Comparison of ENCODE assay signal across 7 mouse cellular contexts in the genomic region with DNA sequence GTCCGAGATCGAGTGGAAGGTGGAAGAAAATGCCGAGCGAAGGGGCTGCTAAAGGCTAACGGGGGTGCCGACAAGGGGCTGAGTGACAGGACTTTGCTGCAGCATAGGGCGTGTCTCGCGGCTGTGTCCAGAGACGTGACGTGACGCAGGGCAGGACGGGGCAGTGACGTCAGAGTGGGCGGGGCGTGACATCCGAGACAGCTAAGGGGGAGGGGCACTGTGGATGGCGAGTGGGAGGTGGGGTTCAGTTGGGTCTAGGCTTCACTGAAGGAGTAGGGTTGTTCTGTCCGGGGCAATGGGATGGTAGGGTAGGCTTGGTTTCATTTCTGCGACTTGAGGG. TPM values are rescaled to one million over a fixed set of nuclear protein-coding genes. Genes with fewer than 3 reads are reported as not detected.
DNase-seq lines count a peak whose midpoint lies in the region; ATAC-seq and TF ChIP-seq lines count a peak whose summit lies in the region.

No protein-coding gene starts in this region.

- TF ChIP-seq CTCF in kidney, adult 2 months (conservative IDR thresholded peaks at IDR 0.05; ENCODE audit: insufficient read depth, insufficient read length, low read depth, low read length), result no peak
- no peak for TF ChIP-seq CTCF in spleen, adult 2 months (IDR thresholded peaks at IDR 0.05; ENCODE audit: extremely low read depth, insufficient read depth, insufficient read length, insufficient replicate concordance)

- H3K9ac ChIP-seq in embryonic facial prominence, embryonic 11.5 days (replicated peaks; ENCODE audit: low read length), result peak overlapping the region; percentile 65
- H3K9ac ChIP-seq in limb, embryonic 12.5 days (replicated peaks), result peak overlapping the region; percentile 77
- peak overlapping the region; percentile 66 for H3K9ac ChIP-seq in midbrain, embryonic 15.5 days

- H3K27me3 ChIP-seq in embryonic facial prominence, embryonic 11.5 days (ENCODE audit: control insufficient read depth, insufficient read depth, low read length), result no peaks in the 10 kb centered on the region
- no peaks in the 10 kb centered on the region for H3K27me3 ChIP-seq in kidney, adult 2 months (replicated peaks; ENCODE audit: control insufficient read depth, insufficient read depth, low read length)
- no peaks in the 10 kb centered on the region for H3K27me3 ChIP-seq in limb, embryonic 12.5 days
- H3K27me3 ChIP-seq in midbrain, embryonic 15.5 days (replicated peaks), result no peaks in the 10 kb centered on the region
- no peaks in the 10 kb centered on the region for H3K27me3 ChIP-seq in spleen, adult 2 months (ENCODE audit: control insufficient read depth, insufficient read depth, low read length)

- H3K4me1 ChIP-seq in embryonic facial prominence, embryonic 11.5 days (ENCODE audit: control insufficient read depth, insufficient read depth, low read length), result no peaks in the 10 kb centered on the region
- H3K4me1 ChIP-seq in kidney, adult 2 months (ENCODE audit: control insufficient read depth, insufficient read depth, low read length), result peaks cover 5% of the 10 kb centered on the region; the same call in 1 of the 2 replicates
- H3K4me1 ChIP-seq in limb, embryonic 12.5 days (replicated peaks), result peaks cover 15% of the 10 kb centered on the region
- H3K4me1 ChIP-seq in midbrain, embryonic 15.5 days, result peaks cover 32% of the 10 kb centered on the region
- 0 out of 2 replicates have a peak, but pooled peaks cover 2% of the 10 kb centered on the region for H3K4me1 ChIP-seq in spleen, adult 2 months (ENCODE audit: control insufficient read depth, insufficient read depth, insufficient read length)

- no peaks in the 10 kb centered on the region for H3K9me3 ChIP-seq in embryonic facial prominence, embryonic 11.5 days (replicated peaks; ENCODE audit: control insufficient read depth, low read length)
- no peaks in the 10 kb centered on the region for H3K9me3 ChIP-seq in limb, embryonic 12.5 days
- H3K9me3 ChIP-seq in midbrain, embryonic 15.5 days, result no peaks in the 10 kb centered on the region

- peak overlapping the region; percentile 61 for H3K4me2 ChIP-seq in embryonic facial prominence, embryonic 11.5 days (ENCODE audit: low read depth, low read length)
- peak overlapping the region; percentile 81 for H3K4me2 ChIP-seq in limb, embryonic 12.5 days
- H3K4me2 ChIP-seq in midbrain, embryonic 15.5 days, result peak overlapping the region; percentile 76

- ATAC-seq in embryonic facial prominence, embryonic 11.5 days (replicated peaks; ENCODE audit: insufficient number of reproducible peaks, low FRiP score, low TSS enrichment, low read depth), result peak; percentile 65
- peak; percentile 81 for ATAC-seq in limb, embryonic 12.5 days (ENCODE audit: insufficient number of reproducible peaks, insufficient read depth, low FRiP score, low TSS enrichment, low read depth)
- ATAC-seq in midbrain, embryonic 15.5 days (replicated peaks), result peak; percentile 78

- H3K27ac ChIP-seq in embryonic facial prominence, embryonic 11.5 days (replicated peaks; ENCODE audit: low read depth, low read length), result peak overlapping the region; percentile 80
- H3K27ac ChIP-seq in kidney, adult 2 months (ENCODE audit: insufficient read depth, low read depth, low read length), result peak overlapping the region; percentile 93
- H3K27ac ChIP-seq in limb, embryonic 12.5 days, result peak overlapping the region; percentile 97
- H3K27ac ChIP-seq in midbrain, embryonic 15.5 days, result peak overlapping the region; percentile 94
- H3K27ac ChIP-seq in spleen, adult 2 months (ENCODE audit: insufficient read depth, low read length), result peak overlapping the region; percentile 94

- peak overlapping the region; percentile 67 for H3K4me3 ChIP-seq in embryonic facial prominence, embryonic 11.5 days (ENCODE audit: low read depth, low read length)
- peak overlapping the region; percentile 76 for H3K4me3 ChIP-seq in kidney, adult 2 months (ENCODE audit: insufficient read depth, low read depth, low read length)
- peak overlapping the region; percentile 71 for H3K4me3 ChIP-seq in limb, embryonic 12.5 days (replicated peaks)
- H3K4me3 ChIP-seq in midbrain, embryonic 15.5 days, result peak overlapping the region; percentile 73
- H3K4me3 ChIP-seq in spleen, adult 2 months (ENCODE audit: extremely low read depth, insufficient read depth, insufficient read length), result peak overlapping the region; percentile 81

- H3K36me3 ChIP-seq in embryonic facial prominence, embryonic 11.5 days (replicated peaks; ENCODE audit: control insufficient read depth, insufficient read depth, low read depth, low read length), result no peaks in the 10 kb centered on the region
- H3K36me3 ChIP-seq in kidney, adult 2 months (ENCODE audit: control insufficient read depth, insufficient read depth, low read length), result no peaks in the 10 kb centered on the region
- H3K36me3 ChIP-seq in limb, embryonic 12.5 days, result peaks cover 8% of the 10 kb centered on the region
- peaks cover 7% of the 10 kb centered on the region; the same call in 1 of the 2 replicates for H3K36me3 ChIP-seq in midbrain, embryonic 15.5 days (replicated peaks)
- H3K36me3 ChIP-seq in spleen, adult 2 months (ENCODE audit: control insufficient read depth, insufficient read depth, low read length), result no peaks in the 10 kb centered on the region

- under 1% methylated on average over 20 of the region's 20 CpGs for WGBS in embryonic facial prominence, embryonic 11.5 days
- under 1% methylated on average over 20 of the region's 20 CpGs for WGBS in kidney, adult 2 months
- under 1% methylated on average over 20 of the region's 20 CpGs for WGBS in limb, embryonic 12.5 days
- WGBS in midbrain, embryonic 15.5 days, result under 1% methylated on average over 20 of the region's 20 CpGs
- under 1% methylated on average over 20 of the region's 20 CpGs for WGBS in spleen, adult 2 months

- DNase-seq in adrenal gland, postnatal 14 days, result peak; percentile 98
- peak; percentile 95 for DNase-seq in embryonic facial prominence, embryonic 11.5 days (ENCODE audit: low spot score)
- DNase-seq in heart, adult 18-20 months, result peak; percentile 95 to 96
- peak; percentile 96 for DNase-seq in kidney, adult 2 months
- DNase-seq in spleen, adult 2 months (ENCODE audit: low read depth in 1 of 2, low spot score in 2 of 2), result peak; percentile 84 to 91

- TF ChIP-seq POLR2A in kidney, adult 2 months (IDR thresholded peaks at IDR 0.05; ENCODE audit: low read depth, low read length), result peak; percentile 38
- peak; percentile 24; the same call in 1 of the 2 replicates for TF ChIP-seq POLR2A in spleen, adult 2 months (IDR thresholded peaks at IDR 0.05; ENCODE audit: low read depth, low read length)

RNA-seq across cellular contexts. Expression of gene Tcf25, which starts 0.7 kb away (rescaled TPM):
- 189 and 198 TPM in 2 replicates for total RNA-seq in adrenal gland, postnatal 14 days (2021)
- 151 TPM in 2 replicates for polyA plus RNA-seq in embryonic facial prominence, embryonic 11.5 days (2014; fragmentation: Nextera tagmentation; extraction: Ambion mirVana)
- 100 to 1,000 TPM; 129 to 152 TPM for total RNA-seq in heart, adult 18-20 months (2021)
- polyA plus RNA-seq in kidney, adult 2 months (2012; rRNA removed), result 164 and 166 TPM in 2 replicates
- 149 and 151 TPM in 2 replicates for polyA plus RNA-seq in limb, embryonic 12.5 days (2016; fragmentation: Nextera tagmentation; extraction: Ambion mirVana)
- polyA plus RNA-seq in midbrain, embryonic 15.5 days (2015; fragmentation: Nextera tagmentation; extraction: Ambion mirVana), result 324 and 331 TPM in 2 replicates
- polyA plus RNA-seq in spleen, adult 2 months (2012; rRNA removed), result 137 and 149 TPM in 2 replicates

RNA-seq across cellular contexts. Expression of gene Mc1r, which starts 32.7 kb away (rescaled TPM):
- not detected in 2 replicates for total RNA-seq in adrenal gland, postnatal 14 days (2021)
- not detected in 2 replicates for polyA plus RNA-seq in embryonic facial prominence, embryonic 11.5 days (2014; fragmentation: Nextera tagmentation; extraction: Ambion mirVana)
- not detected for total RNA-seq in heart, adult 18-20 months (2021)
- polyA plus RNA-seq in kidney, adult 2 months (2012; rRNA removed), result not detected in 2 replicates
- not detected in 2 replicates for polyA plus RNA-seq in limb, embryonic 12.5 days (2016; fragmentation: Nextera tagmentation; extraction: Ambion mirVana)
- polyA plus RNA-seq in midbrain, embryonic 15.5 days (2015; fragmentation: Nextera tagmentation; extraction: Ambion mirVana), result 0.10 and 0.17 TPM in 2 replicates
- polyA plus RNA-seq in spleen, adult 2 months (2012; rRNA removed), result not detected in 2 replicates

RNA-seq across cellular contexts. Expression of gene Tubb3, which starts 37.0 kb away (rescaled TPM):
- 7.3 and 32.4 TPM in 2 replicates for total RNA-seq in adrenal gland, postnatal 14 days (2021)
- 199 and 248 TPM in 2 replicates for polyA plus RNA-seq in embryonic facial prominence, embryonic 11.5 days (2014; fragmentation: Nextera tagmentation; extraction: Ambion mirVana)
- total RNA-seq in heart, adult 18-20 months (2021), result under 1 TPM; 0.22 to 0.26 TPM
- polyA plus RNA-seq in kidney, adult 2 months (2012; rRNA removed), result 3.9 and 12.0 TPM in 2 replicates
- polyA plus RNA-seq in limb, embryonic 12.5 days (2016; fragmentation: Nextera tagmentation; extraction: Ambion mirVana), result 9.1 and 14.4 TPM in 2 replicates
- 2,127 and 2,170 TPM in 2 replicates for polyA plus RNA-seq in midbrain, embryonic 15.5 days (2015; fragmentation: Nextera tagmentation; extraction: Ambion mirVana)
- polyA plus RNA-seq in spleen, adult 2 months (2012; rRNA removed), result 2.7 and 3.9 TPM in 2 replicates

RNA-seq across cellular contexts. Expression of gene Spire2, which starts 41.7 kb away (rescaled TPM):
- 1.9 and 2.3 TPM in 2 replicates for total RNA-seq in adrenal gland, postnatal 14 days (2021)
- polyA plus RNA-seq in embryonic facial prominence, embryonic 11.5 days (2014; fragmentation: Nextera tagmentation; extraction: Ambion mirVana), result 3.1 and 3.4 TPM in 2 replicates
- under 1 TPM in 1 of 2 experiments, not detected in 1; 0.31 TPM for total RNA-seq in heart, adult 18-20 months (2021)
- polyA plus RNA-seq in kidney, adult 2 months (2012; rRNA removed), result 6.0 and 7.2 TPM in 2 replicates
- 1.4 and 1.8 TPM in 2 replicates for polyA plus RNA-seq in limb, embryonic 12.5 days (2016; fragmentation: Nextera tagmentation; extraction: Ambion mirVana)
- 44.0 and 44.8 TPM in 2 replicates for polyA plus RNA-seq in midbrain, embryonic 15.5 days (2015; fragmentation: Nextera tagmentation; extraction: Ambion mirVana)
- 0.88 and 1.1 TPM in 2 replicates for polyA plus RNA-seq in spleen, adult 2 months (2012; rRNA removed)

RNA-seq across cellular contexts. Expression of gene Def8, which starts 49.1 kb away (rescaled TPM):
- 26.7 and 28.5 TPM in 2 replicates for total RNA-seq in adrenal gland, postnatal 14 days (2021)
- polyA plus RNA-seq in embryonic facial prominence, embryonic 11.5 days (2014; fragmentation: Nextera tagmentation; extraction: Ambion mirVana), result 38.8 and 39.6 TPM in 2 replicates
- total RNA-seq in heart, adult 18-20 months (2021), result 10 to 100 TPM; 64.5 to 64.6 TPM
- polyA plus RNA-seq in kidney, adult 2 months (2012; rRNA removed), result 87.1 and 97.6 TPM in 2 replicates
- polyA plus RNA-seq in limb, embryonic 12.5 days (2016; fragmentation: Nextera tagmentation; extraction: Ambion mirVana), result 40.4 and 40.6 TPM in 2 replicates
- polyA plus RNA-seq in midbrain, embryonic 15.5 days (2015; fragmentation: Nextera tagmentation; extraction: Ambion mirVana), result 48.4 and 49.8 TPM in 2 replicates
- polyA plus RNA-seq in spleen, adult 2 months (2012; rRNA removed), result 13.5 and 14.9 TPM in 2 replicates

Comparison
In these comparisons a context has a peak if more than half of its experiments do, and no peak if none do; other contexts are left out.
1. Peak in every context shown above with its lines: DNase-seq, ATAC-seq, H3K4me3 ChIP-seq and H3K27ac ChIP-seq.
2. RNA of gene Tubb3, which starts 37.0 kb away (polyA plus RNA-seq): 2,127 to 2,170 TPM in midbrain, embryonic 15.5 days and 199 to 248 TPM in embryonic facial prominence, embryonic 11.5 days; 9.1 to 14.4 TPM in limb, embryonic 12.5 days, 3.9 to 12.0 TPM in kidney, adult 2 months and 2.7 to 3.9 TPM in spleen, adult 2 months; every median in the first group is over 10 times any median in the second.